ENCODE assay signal across 12 mouse cellular contexts in genomic region chr3:87149425-87149824, GRCm38 (mm10). TPM values are rescaled to one million over a fixed set of nuclear protein-coding genes. Genes with fewer than 3 reads are reported as not detected.
A peak's percentile ranks its signal among the peaks of the same experiment; 100 is the strongest.
DNase-seq lines count a peak whose midpoint lies in the region; ATAC-seq lines count a peak whose summit lies in the region.
"Had no signal": no experiment of that assay in that cellular context is flagged by ENCODE, and none has a peak within 500 bp of the region (broad histone marks: within the 10 kb centered on the region; RNA-seq: fewer than 3 reads in every experiment).

No protein-coding gene starts in this region.

- peaks cover 65% of the 10 kb centered on the region for H3K4me1 ChIP-seq in heart, embryonic 15.5 days (replicated peaks)
- H3K4me1 ChIP-seq in lung, embryonic 15.5 days = peaks cover 72% of the 10 kb centered on the region
- peaks cover 79% of the 10 kb centered on the region for H3K4me1 ChIP-seq in embryonic facial prominence, embryonic 12.5 days
- H3K4me1 ChIP-seq in limb, embryonic 15.5 days = peaks cover 74% of the 10 kb centered on the region

- H3K27ac ChIP-seq in heart, embryonic 15.5 days = peak overlapping the region; percentile 92
- H3K27ac ChIP-seq in lung, embryonic 15.5 days = peak overlapping the region; percentile 99
- peak overlapping the region; percentile 98 for H3K27ac ChIP-seq in embryonic facial prominence, embryonic 12.5 days
- H3K27ac ChIP-seq in limb, embryonic 15.5 days = peak overlapping the region; percentile 98

- no peaks in the 10 kb centered on the region for H3K36me3 ChIP-seq in heart, embryonic 15.5 days
- peaks cover 3% of the 10 kb centered on the region; the same call in 1 of the 2 replicates for H3K36me3 ChIP-seq in lung, embryonic 15.5 days
- H3K36me3 ChIP-seq in embryonic facial prominence, embryonic 12.5 days = peaks cover 14% of the 10 kb centered on the region
- no peaks in the 10 kb centered on the region for H3K36me3 ChIP-seq in limb, embryonic 15.5 days

- 43% methylated on average over 10 of the region's 10 CpGs for WGBS in heart, embryonic 15.5 days
- 39% methylated on average over 10 of the region's 10 CpGs for WGBS in lung, embryonic 15.5 days
- WGBS in embryonic facial prominence, embryonic 12.5 days = 50% methylated on average over 10 of the region's 10 CpGs
- WGBS in limb, embryonic 15.5 days = 52% methylated on average over 10 of the region's 10 CpGs

- no peak for DNase-seq in heart, adult 8-10 months (ENCODE audit: low spot score)
- no peak for DNase-seq in lung, postnatal 25 days (ENCODE audit: low spot score)
- DNase-seq in frontal cortex, adult 2 months (ENCODE audit: extremely low spot score in 1 of 2, low spot score in 1 of 2) = no peak
- no peak for DNase-seq in urinary bladder, postnatal 36 days (ENCODE audit: low spot score in 2 of 2)
- DNase-seq: cerebellum, postnatal 36 days; left cerebral cortex, postnatal 4 days had no signal

- H3K4me2 ChIP-seq in heart, embryonic 15.5 days = no peak overlapping the region
- H3K4me2 ChIP-seq in lung, embryonic 15.5 days = no peak overlapping the region
- H3K4me2 ChIP-seq in embryonic facial prominence, embryonic 12.5 days (replicated peaks) = 0 out of 2 replicates have a peak overlapping the region, but pooled peaks have one; percentile 27
- peak overlapping the region; percentile 29; the same call in 1 of the 2 replicates for H3K4me2 ChIP-seq in limb, embryonic 15.5 days

- H3K9ac ChIP-seq in heart, embryonic 15.5 days = no peak overlapping the region
- H3K9ac ChIP-seq in lung, embryonic 15.5 days = no peak overlapping the region
- 0 out of 2 replicates have a peak overlapping the region, but pooled peaks have one; percentile 17 for H3K9ac ChIP-seq in embryonic facial prominence, embryonic 12.5 days
- H3K9ac ChIP-seq in limb, embryonic 15.5 days = no peak overlapping the region

- H3K27me3 ChIP-seq in heart, embryonic 15.5 days = no peaks in the 10 kb centered on the region
- no peaks in the 10 kb centered on the region for H3K27me3 ChIP-seq in lung, embryonic 15.5 days
- H3K27me3 ChIP-seq in embryonic facial prominence, embryonic 12.5 days = no peaks in the 10 kb centered on the region
- no peaks in the 10 kb centered on the region for H3K27me3 ChIP-seq in limb, embryonic 15.5 days

- ATAC-seq in heart, embryonic 15.5 days (replicated peaks; ENCODE audit: insufficient number of reproducible peaks, insufficient read depth, low FRiP score, low read depth) = no peak
- no peak for ATAC-seq in lung, embryonic 15.5 days (ENCODE audit: borderline replicate concordance, extremely low read depth, low FRiP score, low TSS enrichment)
- ATAC-seq in embryonic facial prominence, embryonic 12.5 days (ENCODE audit: insufficient number of reproducible peaks, insufficient read depth, low FRiP score, low TSS enrichment) = no peak
- no peak for ATAC-seq in limb, embryonic 15.5 days (ENCODE audit: insufficient number of reproducible peaks, low FRiP score, low TSS enrichment, low read depth)
- ATAC-seq: forebrain, embryonic 16.5 days had no signal

- H3K4me3 ChIP-seq in heart, embryonic 15.5 days = no peak overlapping the region
- no peak overlapping the region for H3K4me3 ChIP-seq in lung, embryonic 15.5 days
- no peak overlapping the region for H3K4me3 ChIP-seq in embryonic facial prominence, embryonic 12.5 days
- H3K4me3 ChIP-seq in limb, embryonic 15.5 days = no peak overlapping the region
- H3K4me3 ChIP-seq: layer of hippocampus, adult 2 months had no signal

- H3K9me3 ChIP-seq in heart, embryonic 15.5 days (replicated peaks) = no peaks in the 10 kb centered on the region
- H3K9me3 ChIP-seq in lung, embryonic 15.5 days = no peaks in the 10 kb centered on the region
- H3K9me3 ChIP-seq in embryonic facial prominence, embryonic 12.5 days = no peaks in the 10 kb centered on the region
- no peaks in the 10 kb centered on the region for H3K9me3 ChIP-seq in limb, embryonic 15.5 days

RNA-seq across cellular contexts. Expression of gene Kirrel, which starts 25.1 kb away (rescaled TPM):
- 9.0 and 13.1 TPM in 2 replicates for polyA plus RNA-seq in heart, embryonic 15.5 days (2015; fragmentation: Nextera tagmentation; extraction: Ambion mirVana)
- total RNA-seq in heart, adult 8-10 months (2022) = 1 to 10 TPM; 4.8 to 5.5 (median 5.1) TPM
- polyA plus RNA-seq in lung, embryonic 15.5 days (2015; fragmentation: Nextera tagmentation; extraction: Ambion mirVana) = 20.7 and 23.0 TPM in 2 replicates
- polyA plus RNA-seq in embryonic facial prominence, embryonic 12.5 days (2016; fragmentation: Nextera tagmentation; extraction: Ambion mirVana) = 25.9 and 26.7 TPM in 2 replicates
- 17.9 and 19.5 TPM in 2 replicates for polyA plus RNA-seq in limb, embryonic 15.5 days (2015; fragmentation: Nextera tagmentation; extraction: Ambion mirVana)
- polyA plus RNA-seq in frontal cortex, adult 2 months (2012; rRNA removed) = 5.4 and 5.5 TPM in 2 replicates

Comparison
In these comparisons a context has a peak if more than half of its experiments do, and no peak if none do; other contexts are left out.
1. H3K4me2 ChIP-seq: peak in embryonic facial prominence, embryonic 12.5 days (single experiment) and limb, embryonic 15.5 days (single experiment); none in heart, embryonic 15.5 days (single experiment) and lung, embryonic 15.5 days (single experiment).
2. Peak in every context shown above with its lines, with median percentiles within 50 percentile points of each other: H3K27ac ChIP-seq.